Mouse (Mus musculus): Measurements from ENCODE around the gene 1810024B03Rik. TPM values are rescaled to one million over a fixed set of nuclear protein-coding genes. Genes with fewer than 3 reads are reported as not detected.

Gene 1810024B03Rik
- polyA plus RNA-seq (2021): 0.76 TPM

DNA sequence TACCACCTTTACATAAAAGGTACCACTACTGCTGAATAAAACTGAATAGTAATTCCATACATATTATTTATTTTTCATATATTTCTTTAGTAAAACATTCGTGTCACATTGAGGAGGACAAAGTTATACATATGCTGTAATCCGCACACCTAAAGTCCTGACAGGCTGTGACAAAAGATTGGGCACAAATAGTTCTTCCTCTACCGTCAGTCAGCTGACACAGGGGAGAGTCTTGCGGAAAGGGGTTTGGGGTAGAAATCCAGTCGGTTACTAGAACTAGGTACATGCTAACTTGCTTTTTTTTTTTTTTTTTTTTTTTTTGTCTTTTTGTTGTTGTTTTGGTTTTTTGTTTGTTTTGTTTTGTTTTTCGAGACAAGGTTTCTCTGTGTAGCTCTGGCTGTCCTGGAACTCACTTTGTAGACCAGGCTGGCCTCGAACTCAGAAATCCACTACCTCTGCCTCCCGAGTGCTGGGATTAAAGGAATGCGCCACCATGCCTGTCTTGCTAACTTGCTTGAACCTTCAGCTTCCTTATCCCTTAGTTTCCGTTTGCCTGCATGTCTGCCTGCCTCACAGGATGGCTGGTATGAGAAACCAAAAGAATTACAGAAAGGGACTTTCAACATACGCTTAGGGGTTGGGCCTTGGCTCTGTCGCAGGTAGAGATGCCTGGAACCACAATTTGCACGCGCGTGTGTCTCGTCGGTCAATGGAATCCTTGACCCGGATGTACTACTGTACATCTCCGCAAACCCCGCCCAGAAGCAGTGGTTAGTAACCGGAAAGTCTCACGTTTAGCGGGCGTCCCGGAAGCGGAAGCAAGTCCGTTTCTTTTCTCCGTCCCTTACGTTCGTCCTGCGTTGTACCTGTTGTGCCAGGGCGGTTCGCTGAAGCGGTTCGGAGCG, at the start of gene 1810024B03Rik, which contains the start of gene Snrnp200:
TSS of gene 1810024B03Rik (minus strand) at position 734 of the 905 bp plus-strand sequence.
TSS of gene Snrnp200 (plus strand) at position 840 of the 905 bp plus-strand sequence.
- DNase-seq (ENCODE audit: low read depth, low spot score): peak; percentile 84
- POLR2A ChIA-PET: no interaction called here
- no peak for TF ChIP-seq CTCF (IDR thresholded peaks at IDR 0.05)
- CTCF ChIA-PET: no interaction called here
- in situ Hi-C loops (cut with MboI; ENCODE audit: low pct_unique_long_range_greater_than_20kb): loop anchor here (10.0 kb wide), 1 partner anchor 183 kb away; no protein-coding TSS in a partner anchor
- no peaks in the 10 kb centered on the region for H3K27me3 ChIP-seq
- ATAC-seq: peak; percentile 82

DNA sequence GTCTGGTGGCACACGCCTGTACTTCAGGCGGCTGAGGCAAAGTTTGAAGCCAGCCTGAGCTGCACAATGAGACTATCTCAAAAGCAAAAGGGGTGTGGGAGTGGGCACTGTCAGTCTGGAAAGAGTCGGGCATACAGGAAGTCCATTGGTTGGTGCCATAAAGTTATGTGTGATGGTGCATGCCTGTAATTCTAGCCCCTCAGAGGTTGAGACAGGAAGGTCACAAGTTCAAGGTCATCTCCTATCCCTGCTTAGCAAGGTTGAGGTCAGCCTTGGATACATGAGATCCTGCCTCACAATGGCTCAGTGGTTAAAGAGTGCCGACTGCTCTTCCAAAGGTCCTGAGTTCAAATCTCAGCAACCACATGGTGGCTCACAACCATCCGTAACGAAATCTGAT, 47.2 kb upstream of the 1810024B03Rik start:
- in situ Hi-C loops (cut with MboI; ENCODE audit: low pct_unique_long_range_greater_than_20kb): no loop called here
- ATAC-seq (no peak), DNase-seq (ENCODE audit: low read depth, low spot score) (no peak)
- ChIA-PET POLR2A (no interaction called here), CTCF (interaction anchor here (9.4 kb wide), 1 partner anchor 10 kb away, joined by 66 read pairs; no protein-coding TSS in a partner anchor)
- TF ChIP-seq CTCF (IDR thresholded peaks at IDR 0.05): no peak
- H3K27me3 ChIP-seq: no peaks in the 10 kb centered on the region

DNA sequence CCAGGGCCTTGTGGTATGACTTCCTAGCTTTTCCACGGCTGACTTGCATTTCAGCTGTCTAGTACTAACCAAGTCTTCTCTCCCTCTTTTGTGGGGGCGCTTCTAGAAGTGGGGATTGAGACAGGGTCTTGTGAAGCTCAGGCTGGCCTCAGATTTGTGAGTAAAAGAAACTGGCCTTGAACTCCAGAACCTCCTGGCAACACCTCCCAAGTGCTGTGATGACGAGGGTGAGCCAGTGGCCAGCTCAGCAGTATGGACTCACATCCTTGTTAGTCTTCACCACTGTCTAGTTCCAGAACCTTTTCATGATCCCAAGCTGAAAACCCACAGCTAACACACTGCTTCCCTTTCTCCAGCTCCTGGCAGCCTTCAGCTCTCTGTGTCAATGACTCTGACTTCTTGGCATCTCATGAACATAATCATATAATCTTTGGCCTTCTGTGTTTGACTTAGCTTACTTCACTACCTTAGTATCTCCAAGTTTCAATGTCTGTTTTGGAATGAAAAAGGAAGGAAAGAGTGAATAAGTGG, 46.6 kb upstream of the 1810024B03Rik start:
- CTCF ChIA-PET: interaction anchor here (1.3 to 9.4 kb wide), 6 partner anchors 11 to 199 kb away, joined by 3 to 66 read pairs (median 4); no protein-coding TSS in a partner anchor
- DNase-seq (ENCODE audit: low read depth, low spot score) (no peak), ATAC-seq (no peak)
- no peaks in the 10 kb centered on the region for H3K27me3 ChIP-seq
- in situ Hi-C loops (cut with MboI; ENCODE audit: low pct_unique_long_range_greater_than_20kb): loop anchor here (5.0 kb wide), 1 partner anchor 88 kb away; no protein-coding TSS in a partner anchor
- POLR2A ChIA-PET: interaction anchor here (0.5 kb wide), 1 partner anchor 313 kb away, joined by 3 read pairs; no protein-coding TSS in a partner anchor
- no peak for TF ChIP-seq CTCF (IDR thresholded peaks at IDR 0.05)

DNA sequence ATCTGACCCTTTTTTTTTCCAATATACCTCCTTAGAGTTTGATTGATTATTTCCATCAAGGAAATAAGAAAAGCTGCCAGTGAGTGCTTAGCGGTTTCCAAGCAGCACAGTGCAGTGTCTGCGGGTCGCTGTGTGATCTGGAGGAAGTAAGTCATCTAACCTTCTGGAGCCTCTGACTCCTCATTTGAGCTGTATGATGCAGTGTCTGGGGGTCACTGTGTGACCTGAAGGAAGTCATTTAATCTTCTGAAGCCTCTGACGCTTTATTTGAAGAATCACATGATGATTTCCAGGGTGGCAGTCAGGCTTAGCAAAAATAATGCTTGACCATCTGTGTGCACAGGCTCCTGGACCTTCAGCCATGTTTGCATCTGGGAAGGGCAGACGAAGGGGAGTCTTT, 44.7 kb upstream of the 1810024B03Rik start:
- ATAC-seq (no peak), DNase-seq (ENCODE audit: low read depth, low spot score) (no peak)
- ChIA-PET CTCF (interaction anchor here (0.6 to 9.4 kb wide), 3 partner anchors 13 to 88 kb away, joined by 3 to 66 read pairs (median 5); partner anchors contain the start of gene Dusp2), POLR2A (interaction anchor here (1.3 kb wide), 1 partner anchor 8 kb away, joined by 3 read pairs; no protein-coding TSS in a partner anchor)
- in situ Hi-C loops (cut with MboI; ENCODE audit: low pct_unique_long_range_greater_than_20kb): loop anchor here (5.0 kb wide), 1 partner anchor 90 kb away; no protein-coding TSS in a partner anchor
- no peak for TF ChIP-seq CTCF (IDR thresholded peaks at IDR 0.05)
- no peaks in the 10 kb centered on the region for H3K27me3 ChIP-seq

DNA sequence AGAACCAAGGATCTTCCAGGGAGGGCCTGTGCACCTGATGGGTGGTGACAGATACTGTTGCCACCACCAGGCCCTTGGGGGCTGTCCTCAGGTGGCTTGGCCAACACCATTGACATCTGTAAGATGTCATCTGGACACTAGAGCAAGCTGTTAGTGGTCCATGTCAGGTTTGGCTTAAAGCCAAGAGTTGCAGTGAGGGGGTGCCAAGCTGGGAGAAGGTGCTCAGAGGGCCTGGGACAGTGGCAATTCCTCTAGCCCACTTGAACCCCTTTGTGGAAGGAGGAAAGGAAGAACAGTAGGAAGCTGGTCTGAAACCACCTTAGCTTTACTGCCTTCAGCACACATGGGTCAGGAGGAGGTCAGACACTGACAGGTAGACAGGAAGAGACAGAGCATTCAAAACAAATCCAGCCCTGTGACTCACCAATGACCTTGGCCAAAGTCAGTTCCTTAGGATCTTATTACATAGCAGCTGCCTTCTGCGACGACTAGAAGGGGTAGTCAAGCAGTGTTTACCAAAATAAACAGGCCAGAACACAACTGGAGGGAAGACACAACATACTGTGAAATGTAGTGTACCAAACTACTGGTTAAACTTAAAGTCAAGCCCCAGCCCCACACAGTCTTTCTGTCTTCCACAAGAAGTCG, 43.9 kb upstream of the 1810024B03Rik start:
- ATAC-seq: peak; percentile 18
- no peaks in the 10 kb centered on the region for H3K27me3 ChIP-seq
- CTCF ChIA-PET: interaction anchor here (1.0 to 9.4 kb wide), 3 partner anchors 13 to 85 kb away, joined by 3 to 66 read pairs (median 5); partner anchors contain the start of gene Dusp2
- in situ Hi-C loops (cut with MboI; ENCODE audit: low pct_unique_long_range_greater_than_20kb): loop anchor here (5.0 kb wide), 1 partner anchor 90 kb away; no protein-coding TSS in a partner anchor
- TF ChIP-seq CTCF (IDR thresholded peaks at IDR 0.05): no peak
- DNase-seq (ENCODE audit: low read depth, low spot score): no peak
- POLR2A ChIA-PET: interaction anchor here (0.6 to 1.3 kb wide), 2 partner anchors 8 to 94 kb away, joined by 3 read pairs; no protein-coding TSS in a partner anchor

DNA sequence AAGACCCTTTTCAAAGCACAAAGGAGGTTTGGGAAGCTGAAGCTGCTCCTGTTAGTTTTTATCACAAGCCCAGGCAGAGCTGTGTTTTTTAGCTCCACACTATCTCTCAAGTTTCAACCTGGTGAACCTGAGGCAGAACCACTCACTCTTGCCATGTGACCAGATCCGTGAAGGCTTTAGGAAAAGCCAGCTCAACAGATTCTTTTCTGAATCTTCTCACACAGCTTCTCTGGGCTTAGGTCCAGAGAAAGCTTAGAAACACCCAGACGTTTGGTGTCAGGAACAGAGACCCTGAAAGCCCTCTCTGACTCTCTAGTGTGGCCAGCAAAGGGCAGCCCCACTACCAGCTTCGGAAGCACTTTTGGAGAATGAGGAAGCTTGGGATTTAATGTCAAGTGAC, 43.4 kb upstream of the 1810024B03Rik start:
- DNase-seq (ENCODE audit: low read depth, low spot score): no peak
- in situ Hi-C loops (cut with MboI; ENCODE audit: low pct_unique_long_range_greater_than_20kb): loop anchor here (5.0 kb wide), 1 partner anchor 91 kb away; no protein-coding TSS in a partner anchor
- ATAC-seq: no peak
- H3K27me3 ChIP-seq: no peaks in the 10 kb centered on the region
- no peak for TF ChIP-seq CTCF (IDR thresholded peaks at IDR 0.05)
- ChIA-PET CTCF (interaction anchor here (1.0 to 9.4 kb wide), 3 partner anchors 14 to 85 kb away, joined by 3 to 66 read pairs (median 5); partner anchors contain the start of gene Dusp2), POLR2A (interaction anchor here (0.6 to 1.3 kb wide), 2 partner anchors 9 to 95 kb away, joined by 3 read pairs; no protein-coding TSS in a partner anchor)

DNA sequence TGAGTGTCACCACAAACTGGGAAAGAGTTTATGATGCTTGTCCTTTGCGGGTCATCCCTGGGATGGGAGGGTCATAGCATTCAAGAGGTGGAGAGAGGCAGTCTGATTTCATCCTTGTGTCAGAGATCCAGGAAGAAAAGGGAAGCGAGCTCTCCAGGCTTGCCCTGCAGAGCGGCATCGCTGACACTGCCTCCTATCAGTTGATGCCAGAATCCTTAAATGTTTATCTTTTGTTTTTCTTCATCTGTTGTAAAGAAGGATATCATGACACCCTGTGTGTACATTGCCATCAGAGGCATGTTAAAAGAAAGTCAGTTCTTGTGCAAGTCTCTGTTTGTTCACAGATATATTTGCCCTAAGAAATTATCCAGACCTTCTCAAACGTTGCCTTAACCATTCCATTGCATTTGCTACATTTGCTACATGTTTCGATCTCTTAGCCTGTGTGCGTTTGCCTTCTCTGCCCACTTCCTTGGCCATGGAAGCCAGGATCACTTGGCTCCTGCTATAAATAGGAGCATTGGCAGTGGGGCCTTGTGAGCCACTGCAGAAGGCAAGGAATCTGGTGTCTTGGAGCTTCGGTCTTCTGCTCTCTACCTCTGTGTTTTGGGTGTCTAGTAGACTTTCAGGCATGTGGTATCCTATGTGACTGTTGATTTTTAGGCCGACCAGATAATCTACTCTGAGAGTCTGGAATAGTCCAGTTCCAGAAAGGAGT, 42.4 kb upstream of the 1810024B03Rik start:
- no peak for TF ChIP-seq CTCF (IDR thresholded peaks at IDR 0.05)
- CTCF ChIA-PET: interaction anchor here (1.9 to 9.4 kb wide), 2 partner anchors 15 to 86 kb away, joined by 5 to 66 read pairs; partner anchors contain the start of gene Dusp2
- ATAC-seq (no peak), DNase-seq (ENCODE audit: low read depth, low spot score) (no peak)
- no peaks in the 10 kb centered on the region for H3K27me3 ChIP-seq
- POLR2A ChIA-PET: interaction anchor here (0.7 kb wide), 1 partner anchor 14 kb away, joined by 3 read pairs; no protein-coding TSS in a partner anchor
- in situ Hi-C loops (cut with MboI; ENCODE audit: low pct_unique_long_range_greater_than_20kb): loop anchor here (5.0 kb wide), 1 partner anchor 92 kb away; no protein-coding TSS in a partner anchor

DNA sequence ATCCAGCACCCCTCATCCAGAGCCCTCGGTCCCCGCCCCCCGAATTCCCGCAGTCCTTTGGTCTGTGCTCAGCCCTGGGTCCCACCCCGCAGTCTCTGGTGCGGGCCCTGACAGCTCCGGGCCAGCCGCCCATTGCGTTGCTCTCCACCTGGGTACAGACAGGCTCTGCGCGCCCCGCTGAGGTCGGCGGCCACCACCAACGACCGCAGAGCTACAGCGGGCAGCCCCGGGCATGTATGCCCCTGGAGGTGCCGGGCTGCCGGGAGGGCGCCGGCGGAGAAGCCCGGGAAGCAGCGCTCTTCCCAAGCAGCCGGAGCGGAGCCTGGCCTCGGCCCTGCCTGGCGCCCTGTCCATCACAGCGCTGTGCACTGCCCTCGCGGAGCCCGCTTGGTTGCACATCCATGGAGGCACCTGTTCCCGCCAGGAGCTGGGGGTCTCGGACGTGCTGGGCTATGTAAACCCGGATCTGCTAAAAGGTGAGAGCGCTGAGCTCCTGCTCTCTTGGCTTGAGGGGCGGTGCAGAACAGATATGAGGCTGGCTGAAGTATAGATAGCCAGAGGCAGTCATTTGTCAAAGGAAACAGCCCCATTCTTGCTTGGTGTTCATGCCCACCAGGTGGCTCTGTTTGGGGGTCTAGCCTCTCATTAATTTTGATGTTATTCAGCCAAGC, 40.4 kb upstream of the 1810024B03Rik start:
- ATAC-seq (peak; percentile 14), DNase-seq (ENCODE audit: low read depth, low spot score) (no peak)
- no peaks in the 10 kb centered on the region for H3K27me3 ChIP-seq
- ChIA-PET POLR2A (interaction anchor here (1.0 to 2.8 kb wide), 3 partner anchors 9 to 21 kb away, joined by 3 to 12 read pairs (median 4); partner anchors contain the start of gene Stard7), CTCF (interaction anchor here (0.7 to 9.4 kb wide), 2 partner anchors 17 to 92 kb away, joined by 3 to 66 read pairs; no protein-coding TSS in a partner anchor)
- no peak for TF ChIP-seq CTCF (IDR thresholded peaks at IDR 0.05)
- in situ Hi-C loops (cut with MboI; ENCODE audit: low pct_unique_long_range_greater_than_20kb): no loop called here

Measured in Patski (cell line).